Mouse (Mus musculus) heart, adult 8-10 months (tissue): ENCODE data around the gene Cpne9. TPM values are rescaled to one million over a fixed set of nuclear protein-coding genes. Genes with fewer than 3 reads are reported as not detected.
"Not testable (repeated sequence)": the region's sequence is repeated elsewhere in the genome, so short reads cannot be mapped to it uniquely, and the experiment has no call there.

Experiments
- DNase-seq: peaks from one replicate; pipeline ENCODE4 v3.0.0; 2022; ENCODE audit warnings: low spot score
- total RNA-seq, 4 experiments: library from RNA; stranded (reverse); gene quantifications; 2 replicates each; pipeline ENCODE4 v1.2.4; 2022

Gene Cpne9
- total RNA-seq, 4 experiments from 2014 or later, result 0.25 TPM; not detected in 3

DNA sequence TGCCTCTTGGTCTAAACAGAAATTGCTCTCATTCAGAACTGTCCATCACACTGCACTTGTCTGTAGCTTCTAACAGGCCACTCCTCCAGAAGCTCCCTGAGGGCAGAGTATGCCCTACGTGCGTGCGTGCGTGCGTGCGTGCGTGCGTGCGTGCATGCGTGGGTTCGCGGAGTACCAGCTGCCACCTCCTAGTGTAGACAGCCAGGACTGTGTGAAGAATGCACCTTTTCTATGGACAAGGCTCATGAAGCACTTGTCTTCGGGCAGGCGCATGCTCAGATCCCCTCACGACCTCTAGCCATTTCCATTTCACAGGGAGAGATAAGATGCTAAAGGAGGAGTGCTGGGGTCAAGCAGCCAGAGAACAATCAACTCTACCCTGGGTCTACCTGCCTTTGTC is 7.2 kb downstream of the Cpne9 start:
- DNase-seq, result no peak

DNA sequence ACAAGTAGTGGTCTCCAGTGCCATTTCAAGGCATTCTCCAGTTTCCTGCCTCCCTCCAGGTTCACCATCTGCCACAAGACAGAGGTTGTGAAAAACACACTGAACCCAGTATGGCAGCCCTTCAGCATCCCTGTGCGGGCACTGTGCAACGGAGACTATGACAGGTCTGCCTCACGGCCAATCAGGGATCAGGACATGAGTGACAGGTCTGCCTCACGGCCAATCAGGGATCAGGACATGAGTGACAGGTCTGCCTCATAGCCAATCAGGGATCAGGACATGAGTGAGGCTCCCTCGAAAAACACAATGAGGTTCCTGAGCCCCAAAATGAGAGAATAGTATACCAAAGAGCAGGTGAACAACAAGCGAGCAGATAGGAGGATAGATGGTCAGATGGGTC is 8.2 kb downstream of the Cpne9 start:
- DNase-seq, result no peak

DNA sequence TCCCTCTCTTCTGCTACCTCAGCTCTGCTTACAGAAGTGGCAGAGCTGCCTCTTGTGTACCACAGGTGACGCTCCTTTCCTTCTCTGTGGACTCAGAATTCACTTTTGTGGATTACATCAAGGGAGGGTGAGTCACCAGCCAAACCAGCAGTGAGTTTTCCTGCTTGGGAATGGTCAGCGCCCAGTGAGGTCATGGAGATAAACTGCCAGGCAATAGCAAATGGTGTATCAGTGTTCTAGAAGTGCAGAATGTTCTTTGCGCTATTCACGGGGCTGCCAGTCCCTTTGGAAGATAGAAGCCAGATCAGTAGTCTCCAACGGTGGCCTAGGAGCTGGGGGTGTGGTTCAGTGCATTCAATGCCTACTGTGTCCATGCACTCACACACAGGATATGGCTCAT is 10.8 kb downstream of the Cpne9 start:
- DNase-seq, result peak; percentile 31

DNA sequence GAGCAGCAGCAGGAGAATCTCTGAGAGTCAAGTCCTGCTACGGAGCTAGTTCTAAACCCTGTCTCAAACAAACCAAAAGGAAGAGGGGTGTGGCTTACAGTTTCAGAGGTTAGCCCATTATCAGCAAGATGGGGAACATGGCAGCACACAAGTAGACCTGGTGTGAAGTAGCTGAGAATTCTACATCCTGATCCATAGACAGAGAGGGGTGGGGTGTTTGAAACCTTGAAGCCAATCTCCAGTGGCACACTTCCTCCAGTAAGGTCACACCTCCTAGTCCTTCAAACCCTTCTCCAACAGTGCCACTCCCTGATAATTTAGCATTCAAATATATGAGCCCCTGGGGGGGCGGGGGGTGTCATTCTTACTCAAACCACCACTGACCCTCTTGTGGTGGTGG is 13.9 kb downstream of the Cpne9 start:
- DNase-seq, result no peak

DNA sequence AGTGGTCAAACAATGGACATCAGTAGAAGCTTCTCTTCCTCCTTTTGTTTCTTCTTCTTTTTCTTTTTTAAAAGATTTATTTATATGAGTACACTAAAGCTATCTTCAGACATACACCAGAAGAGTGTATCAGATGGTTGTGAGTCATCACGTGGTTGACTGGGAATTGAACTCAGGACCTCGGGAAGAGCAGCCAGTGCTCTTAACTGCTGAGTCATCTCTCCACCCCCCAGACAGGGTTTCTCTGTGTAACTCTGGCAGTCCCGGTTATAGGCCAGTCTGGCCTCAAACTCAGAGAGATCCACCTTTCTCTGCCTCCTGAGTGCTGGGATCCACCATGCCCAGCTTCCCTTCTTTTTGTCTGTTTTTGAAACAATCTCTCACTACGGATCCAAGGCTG is 14.5 kb downstream of the Cpne9 start:
- DNase-seq, result no peak

DNA sequence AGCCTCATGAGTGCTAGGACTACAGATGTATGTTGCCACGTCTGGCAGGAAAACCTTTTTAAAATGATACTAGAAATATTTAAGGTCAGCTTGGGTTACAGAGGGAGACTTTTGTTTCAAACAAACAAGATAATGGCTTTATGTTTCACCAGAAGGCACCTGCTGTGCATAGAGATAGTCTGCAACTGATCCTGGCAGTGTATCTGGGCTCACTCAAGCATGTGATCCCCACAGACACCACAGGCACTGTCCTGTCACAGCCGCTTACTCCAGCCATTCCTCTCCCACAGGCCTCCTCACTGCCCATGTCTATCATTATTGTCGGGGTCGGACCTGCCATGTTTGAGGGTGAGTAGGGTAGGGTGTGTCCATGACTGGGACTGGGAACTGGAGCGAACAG is 19.2 kb downstream of the Cpne9 start:
- no peak for DNase-seq

DNA sequence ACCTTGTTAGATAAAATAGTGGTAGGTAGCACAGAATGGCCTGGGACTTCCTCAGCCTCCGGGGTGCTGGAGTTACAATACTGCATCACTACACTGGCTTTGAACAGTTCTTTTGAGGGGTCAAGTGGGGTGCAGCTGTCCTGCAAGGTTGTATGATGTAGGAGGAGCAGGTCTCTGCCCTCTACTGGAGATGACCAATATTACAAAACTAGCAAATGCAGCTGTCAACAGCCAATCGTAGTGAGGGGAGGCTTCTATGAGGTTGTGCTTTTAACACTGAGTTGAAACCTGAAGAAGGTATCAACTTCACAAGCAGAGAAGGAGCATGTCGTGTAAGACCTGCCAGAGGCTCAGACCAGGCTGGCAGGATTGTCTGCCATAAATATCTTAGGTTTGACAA is 20.2 kb downstream of the Cpne9 start:
- peak; percentile 36 for DNase-seq

DNA sequence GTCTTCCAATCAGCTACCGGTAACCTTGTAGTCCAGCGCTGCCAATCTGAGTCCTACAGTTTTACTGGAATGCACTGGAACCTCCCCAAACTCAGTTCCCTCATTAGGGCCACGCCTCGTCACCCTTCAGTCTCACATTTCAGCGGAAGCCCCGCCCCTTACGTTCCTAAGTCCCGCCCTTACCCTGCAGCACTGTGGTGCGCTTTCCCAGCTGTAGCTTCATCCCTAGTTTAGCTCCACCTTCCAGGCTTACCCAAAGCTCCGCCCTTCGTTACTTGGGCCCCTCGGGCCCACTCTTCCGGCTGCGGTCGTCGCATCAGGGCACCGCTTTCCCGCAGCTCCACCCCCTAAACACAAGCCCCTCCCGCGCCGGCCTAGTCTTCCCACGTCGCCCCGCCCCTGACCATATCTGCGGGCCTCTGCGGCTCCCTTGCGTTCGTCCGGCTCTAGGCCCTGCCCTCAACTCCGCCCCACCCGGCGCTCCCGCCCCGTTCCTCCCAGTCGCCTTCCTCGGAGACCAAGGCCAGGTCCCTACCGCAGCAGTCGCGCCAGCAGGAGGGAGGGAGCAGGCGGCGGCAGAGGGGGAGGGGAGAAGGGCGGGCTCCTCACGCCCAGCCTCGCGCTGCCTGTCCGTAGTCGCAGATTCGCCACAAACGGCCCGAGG is 24.3 kb downstream of the Cpne9 start:
- DNase-seq, result peak; percentile 99

DNA sequence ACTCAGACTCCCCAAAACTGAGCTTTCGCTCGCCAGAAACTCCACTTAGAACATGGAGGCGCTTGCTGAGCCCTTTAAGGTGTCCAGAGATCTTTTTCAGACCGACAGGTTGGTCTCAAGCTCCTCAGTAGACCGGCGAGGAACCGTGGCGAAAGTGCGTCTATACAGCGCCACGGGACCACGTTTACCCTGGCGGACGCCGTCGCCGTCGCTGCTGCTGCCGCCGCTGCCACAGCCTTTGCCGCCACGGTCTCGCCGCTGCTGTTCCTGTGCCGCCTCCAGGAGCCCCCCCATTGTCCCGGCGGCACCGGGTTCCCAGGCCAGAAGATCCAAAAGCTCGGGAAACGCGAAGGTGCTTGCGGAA is 24.9 kb downstream of the Cpne9 start, which contains the start of gene Brpf1:
Gene Brpf1 (plus strand): TSS at position 152 of the 364 bp plus-strand sequence.
- no peak for DNase-seq

DNA sequence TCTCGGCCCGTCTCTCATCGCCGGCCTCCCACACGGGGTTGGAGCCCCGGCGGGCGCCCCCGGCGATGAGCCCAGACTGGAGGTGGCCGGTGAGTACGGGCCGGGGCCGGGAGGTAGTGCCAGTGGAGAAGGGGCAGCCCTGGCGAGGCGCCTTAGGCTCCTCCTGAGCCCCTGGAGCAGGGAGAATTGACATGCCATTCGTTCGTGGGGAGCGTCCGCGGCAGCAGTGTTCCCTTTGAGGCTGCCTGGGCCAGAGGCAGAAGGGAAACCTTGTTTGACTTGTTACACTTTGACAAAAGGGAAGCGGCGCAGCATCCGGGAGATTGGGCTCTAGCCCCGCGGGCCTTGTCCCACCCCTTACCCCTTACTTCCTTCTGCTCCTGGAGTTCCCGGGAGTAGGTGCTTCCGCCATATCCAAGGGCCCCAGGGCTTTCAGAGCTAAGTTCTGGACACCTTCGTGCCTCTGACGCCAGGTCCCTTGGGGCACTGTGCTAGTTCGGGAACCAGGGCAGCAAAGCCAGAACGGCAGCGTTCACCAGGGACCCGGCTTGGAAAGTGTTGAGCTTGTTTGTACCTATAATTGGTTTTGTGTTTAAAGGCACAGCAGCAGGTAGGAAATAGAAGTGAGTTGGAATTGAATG is 25.5 kb downstream of the Cpne9 start:
- DNase-seq, result peak; percentile 40

DNA sequence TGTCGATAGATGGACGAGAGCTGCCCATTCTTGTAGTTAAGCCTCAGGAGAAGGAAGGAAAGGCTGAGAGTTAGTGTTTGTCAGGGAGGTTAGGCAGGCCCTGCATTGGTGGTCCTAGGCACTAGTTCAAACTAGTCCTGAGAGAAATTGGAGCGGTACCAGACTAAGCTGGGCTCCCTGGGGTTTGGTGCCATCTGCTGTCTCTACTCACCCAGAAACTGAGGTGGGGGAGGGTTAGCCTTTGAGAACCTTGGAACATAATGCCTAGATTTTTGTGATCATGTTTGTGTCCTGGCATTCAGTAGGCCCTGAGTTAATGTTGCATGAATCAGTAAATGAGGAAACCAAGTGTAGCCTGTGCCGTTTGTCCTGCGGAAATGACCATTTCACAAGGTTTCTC is 26.0 kb downstream of the Cpne9 start:
- DNase-seq, result no peak

DNA sequence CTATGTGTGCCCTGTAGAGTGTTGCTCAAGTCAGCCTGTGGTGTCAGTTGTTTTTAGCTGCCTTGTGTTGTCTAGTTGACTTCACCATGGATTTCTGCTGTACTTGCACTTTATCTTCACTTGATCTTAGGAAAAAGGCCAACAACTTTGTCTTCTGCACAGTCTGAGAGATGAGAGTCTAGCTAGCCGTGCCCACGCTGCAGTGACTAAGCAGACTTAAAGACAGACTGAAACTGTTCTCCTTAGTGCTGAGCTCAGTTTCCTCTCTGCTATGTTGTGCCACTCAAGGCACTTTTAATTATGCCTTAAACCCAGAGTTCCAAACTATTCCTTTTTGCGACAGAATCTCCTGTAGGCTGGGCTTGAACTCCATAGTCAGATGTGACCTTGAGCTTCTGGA is 33.9 kb downstream of the Cpne9 start:
- no peak for DNase-seq

DNA sequence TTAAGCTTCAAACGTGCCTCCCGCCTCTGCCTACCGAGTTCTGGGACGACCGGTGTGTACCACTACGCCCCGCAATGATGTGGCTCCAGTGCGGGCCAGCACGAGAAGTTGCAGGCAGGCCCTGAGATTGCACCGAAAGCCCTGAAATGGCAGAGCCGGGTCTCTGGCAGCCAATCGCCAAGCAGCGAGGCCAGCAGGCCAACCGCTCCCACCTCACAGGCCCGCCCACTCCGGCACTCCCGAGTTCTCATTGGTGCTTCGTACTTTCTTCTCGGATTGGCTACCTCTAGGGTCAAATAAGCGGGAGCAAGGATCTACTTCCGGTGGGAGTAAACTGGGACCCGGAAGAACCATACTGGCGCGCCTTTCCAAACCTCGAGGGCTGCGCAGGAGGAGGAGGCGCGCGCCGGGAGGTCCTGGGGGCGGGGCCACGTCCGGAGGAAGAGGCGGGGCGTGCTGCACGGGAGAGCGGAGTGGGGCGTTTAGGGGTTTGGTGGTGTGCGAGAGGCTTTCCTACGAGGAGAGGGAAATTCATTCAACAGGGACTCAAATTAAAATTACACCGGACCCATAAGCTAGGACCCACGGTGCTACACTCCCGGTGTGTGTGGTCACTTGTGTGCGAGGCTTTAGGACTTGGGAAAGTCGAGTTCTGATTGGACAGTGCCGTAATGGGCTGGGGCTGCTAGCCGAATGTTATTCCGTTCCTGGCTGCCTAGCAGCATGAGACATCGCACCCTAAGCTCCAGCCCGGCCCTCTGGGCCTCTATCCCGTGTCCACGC is 44.6 kb downstream of the Cpne9 start, which contains the start of gene Ogg1:
Gene Ogg1 (plus strand): TSS at position 440 of the 783 bp plus-strand sequence.
- peak; percentile 99 for DNase-seq

DNA sequence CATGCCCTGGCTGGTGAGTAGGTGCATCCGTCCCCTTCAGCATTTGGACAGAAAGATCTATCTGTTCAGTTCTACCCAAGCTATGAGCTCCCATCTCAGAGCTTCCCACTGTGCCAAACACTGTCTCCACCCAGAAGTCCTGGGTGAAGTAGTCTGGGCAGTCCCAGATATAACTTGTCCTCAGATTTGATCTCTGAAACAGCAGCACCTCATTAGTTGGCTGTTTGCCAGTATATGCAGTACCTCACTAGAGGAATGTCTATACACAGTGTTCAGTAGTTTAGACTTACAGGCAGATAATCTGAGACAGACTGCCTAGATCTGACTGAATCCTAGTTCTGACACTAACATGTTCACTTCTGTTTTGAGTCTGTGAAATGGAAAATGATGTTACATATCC is 47.3 kb downstream of the Cpne9 start:
- DNase-seq, result no peak

DNA sequence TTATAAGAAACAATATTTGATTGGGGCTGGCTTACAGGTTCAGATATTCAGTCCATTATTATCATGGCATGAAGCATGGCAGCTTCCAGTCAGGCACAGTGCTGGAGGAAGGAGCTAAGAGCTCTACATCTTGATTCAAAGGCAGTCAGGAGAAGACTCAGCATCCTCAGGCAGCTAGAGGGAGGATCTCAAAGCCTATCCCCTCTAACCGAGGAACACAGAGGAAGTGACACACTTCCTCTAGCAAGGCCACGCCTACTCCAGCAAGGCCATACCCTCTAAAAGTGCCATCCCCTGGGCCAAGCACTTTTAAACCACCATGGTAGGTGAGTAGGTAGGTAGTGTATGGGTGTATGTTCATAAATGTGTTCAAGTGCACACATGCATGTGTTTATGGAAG is 48.4 kb downstream of the Cpne9 start:
- DNase-seq, result no peak

DNA sequence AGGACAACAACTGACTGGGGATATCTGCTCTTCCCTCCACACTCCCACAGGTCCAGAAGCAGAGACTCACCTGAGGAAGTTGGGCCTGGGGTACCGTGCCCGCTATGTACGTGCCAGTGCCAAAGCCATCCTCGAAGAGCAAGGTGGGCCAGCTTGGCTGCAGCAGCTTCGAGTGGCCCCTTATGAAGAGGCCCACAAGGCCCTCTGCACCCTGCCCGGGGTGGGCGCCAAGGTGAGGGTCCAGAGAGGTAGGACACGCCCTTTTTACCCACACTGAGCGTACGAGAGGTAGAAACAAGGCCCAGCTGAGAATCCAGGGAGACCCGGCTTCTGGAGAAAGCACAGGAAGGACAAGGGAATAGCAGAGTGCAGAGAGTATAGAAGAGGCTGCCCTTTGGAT is 49.6 kb downstream of the Cpne9 start:
- DNase-seq, result no peak

DNA sequence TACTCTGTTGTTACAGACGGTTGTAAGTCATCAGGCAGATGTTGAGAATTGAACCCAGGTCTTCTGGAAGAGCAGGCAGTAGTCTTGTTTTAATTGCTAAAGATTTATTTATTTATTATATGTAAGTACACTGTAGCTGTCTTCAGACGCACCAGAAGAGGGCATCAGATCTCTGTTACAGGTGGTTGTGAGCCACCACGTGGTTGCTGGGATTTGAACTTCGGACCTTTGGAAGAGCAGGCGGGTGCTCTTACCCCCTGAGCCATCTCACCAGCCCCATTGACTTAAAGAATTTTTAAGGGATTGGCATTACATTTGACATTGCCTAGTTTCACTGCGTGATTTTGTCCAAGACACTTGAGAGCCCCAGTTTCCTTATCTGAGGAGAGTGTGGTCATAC is 50.6 kb downstream of the Cpne9 start:
- DNase-seq, result not testable (repeated sequence)

DNA sequence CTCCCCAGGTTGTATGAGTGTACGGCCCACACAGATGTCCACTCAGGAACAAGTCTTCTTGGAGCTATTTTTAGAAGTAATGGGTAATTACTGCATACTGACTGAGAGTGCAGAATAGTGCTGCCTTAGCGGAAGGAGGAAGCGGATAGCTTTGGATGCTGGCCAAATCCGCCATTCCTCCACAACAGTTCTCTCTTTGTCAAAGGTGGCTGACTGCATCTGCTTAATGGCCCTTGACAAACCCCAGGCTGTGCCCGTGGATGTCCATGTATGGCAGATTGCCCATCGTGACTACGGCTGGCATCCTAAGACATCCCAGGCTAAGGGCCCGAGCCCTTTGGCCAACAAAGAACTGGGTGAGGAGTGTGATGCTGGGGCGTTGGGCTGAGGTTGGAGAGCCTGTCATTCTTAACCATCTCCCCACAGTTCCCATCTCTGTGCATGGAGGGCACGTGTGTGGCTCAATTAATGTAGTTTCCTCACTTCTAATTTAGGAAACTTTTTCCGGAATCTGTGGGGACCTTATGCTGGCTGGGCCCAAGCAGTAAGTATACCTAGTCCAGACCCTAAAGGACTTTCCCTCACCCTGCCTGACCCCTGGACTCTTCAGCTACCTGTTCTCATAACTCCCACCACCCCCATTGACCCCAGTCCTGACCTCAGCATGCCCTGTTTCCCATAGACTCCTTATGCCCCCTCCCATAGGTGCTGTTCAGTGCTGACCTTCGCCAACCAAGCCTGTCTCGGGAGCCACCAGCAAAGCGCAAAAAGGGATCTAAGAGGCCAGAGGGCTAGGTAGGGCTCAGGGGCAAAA is 51.2 kb downstream of the Cpne9 start:
- peak; percentile 52 for DNase-seq

DNA sequence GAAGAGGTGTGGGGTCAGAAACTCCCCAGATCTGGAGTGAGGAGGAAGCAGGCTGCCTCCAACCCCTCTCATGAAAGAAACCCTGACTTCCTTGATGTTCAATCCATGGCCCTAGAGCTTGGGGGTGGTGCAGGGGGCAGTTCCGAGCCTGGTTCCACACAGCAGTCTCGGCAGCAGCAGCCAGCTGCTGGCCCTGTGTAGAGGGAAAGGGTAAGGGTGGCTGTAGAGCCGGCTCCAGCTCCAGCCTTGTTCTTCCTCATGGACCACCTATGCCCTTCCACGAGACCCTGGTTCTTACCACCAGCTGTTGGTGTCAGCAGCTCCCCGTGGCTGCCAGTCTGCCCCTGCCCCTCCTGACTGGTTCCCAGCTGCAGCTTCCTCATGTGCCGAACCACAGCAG is 52.1 kb downstream of the Cpne9 start:
- no peak for DNase-seq

DNA sequence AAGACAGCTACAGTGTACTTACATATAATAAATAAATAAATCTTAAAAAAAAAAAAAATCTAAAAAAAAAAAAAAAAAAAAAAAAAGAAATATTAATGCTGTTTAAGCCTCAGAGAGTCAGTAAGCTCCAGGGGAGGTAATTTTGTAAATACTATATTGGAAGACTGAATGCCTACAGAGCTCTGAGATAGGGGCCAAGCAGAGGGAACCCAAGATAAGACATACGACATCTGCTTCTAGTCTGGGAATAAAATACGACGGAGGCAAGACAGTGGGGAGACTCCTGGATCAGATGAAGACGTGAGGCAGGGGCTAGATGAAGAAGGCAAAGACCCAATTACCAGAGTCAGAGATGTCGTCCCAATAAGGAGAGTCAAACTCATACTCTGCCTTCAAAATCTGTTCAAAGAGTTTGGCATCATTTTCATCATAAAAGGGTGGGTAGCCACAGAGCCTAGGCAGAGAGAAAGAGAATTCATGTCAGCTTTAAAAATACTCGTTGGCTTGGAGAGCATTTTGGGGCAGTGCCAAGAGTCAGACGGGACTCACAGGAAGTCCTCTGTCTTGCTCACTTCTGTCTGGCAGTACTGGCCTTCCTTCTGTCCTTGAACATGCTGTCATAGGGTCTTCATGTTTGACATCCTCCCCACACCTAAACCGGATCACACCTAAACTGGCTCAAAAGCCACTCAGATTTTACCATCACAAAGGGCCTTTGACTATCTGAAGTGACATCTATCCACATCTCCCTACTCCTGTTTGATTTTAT is 54.9 kb downstream of the Cpne9 start:
- peak; percentile 42 for DNase-seq

DNA sequence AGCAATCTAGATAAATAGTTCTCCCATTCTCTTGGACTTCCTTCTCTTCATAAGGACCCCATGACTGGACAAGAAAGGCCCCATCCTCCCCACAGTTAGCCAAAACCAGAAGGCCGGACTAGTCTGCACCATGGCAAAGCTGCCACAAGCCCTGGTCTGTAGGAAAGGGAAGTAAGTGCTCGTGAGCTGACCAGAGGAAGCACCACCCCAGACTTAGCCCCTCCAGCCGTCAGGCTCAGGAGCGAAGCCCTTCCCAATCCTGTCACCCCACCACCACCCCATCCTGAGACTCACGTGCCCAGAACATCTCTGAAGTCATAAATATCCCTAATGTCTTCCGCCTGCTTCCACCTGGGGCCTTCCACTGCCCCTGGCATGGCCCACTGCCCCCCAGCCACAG is 59.5 kb downstream of the Cpne9 start:
- DNase-seq, result peak; percentile 37
